ENCODE assay signal across 1 mouse cellular context in the genomic region with DNA sequence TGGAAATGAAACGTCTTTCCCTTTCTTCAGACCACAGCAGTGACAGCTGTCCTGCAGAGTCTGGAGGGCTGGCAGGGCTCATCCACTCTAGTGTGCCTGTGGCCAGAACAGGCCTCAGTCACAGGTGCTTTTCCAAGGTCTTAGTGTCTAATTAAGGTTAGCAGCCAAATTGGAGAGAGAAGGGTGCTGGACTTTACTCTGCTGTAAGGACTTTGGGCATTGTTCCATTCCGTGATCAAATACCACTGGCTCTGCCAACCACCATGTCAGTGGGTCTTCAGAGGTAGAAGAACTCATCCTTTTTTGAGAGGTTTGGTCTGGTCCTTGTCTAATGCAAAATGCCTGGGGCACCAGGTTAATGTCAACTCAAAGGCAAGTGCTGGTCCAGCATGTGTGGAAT.
TF ChIP-seq lines count a peak whose summit lies in the region.

No protein-coding gene starts in this region.

TF ChIP-seq in CH12.LX, 34 proteins besides CTCF, POLR2A, EP300 and RAD21 (continued from another document):
- no peak for TF ChIP-seq ZNF384 (IDR thresholded peaks at IDR 0.05; ENCODE audit: low read depth, low read length)
- TF ChIP-seq ZKSCAN1 (IDR thresholded peaks at IDR 0.05; ENCODE audit: borderline replicate concordance, low read depth, low read length), result no peak
